Mouse (Mus musculus): ENCODE measurements around the gene Abca1. TPM values are rescaled to one million over a fixed set of nuclear protein-coding genes. Genes with fewer than 3 reads are reported as not detected.

The Abca1 gene
- total RNA-seq (2021), result 100 to 1,000 TPM; 148 to 154 TPM
- long read RNA-seq, experiment 1, partial matches to known transcripts, result 1 of 15 reads
- long read RNA-seq, experiment 1, other reads (novel, unspliced or antisense), result 14 of 15 reads
- long read RNA-seq, experiment 2, partial matches to known transcripts, result 2 of 6 reads
- long read RNA-seq, experiment 2, other reads (novel, unspliced or antisense), result 4 of 6 reads

- DNase-seq, result peak; percentile 94 to 98
Observed at GRCm38 (mm10) chr4:53159767-53160166, at the start of gene Abca1. TSS of gene Abca1 (minus strand) at chr4:53159895.

DNA sequence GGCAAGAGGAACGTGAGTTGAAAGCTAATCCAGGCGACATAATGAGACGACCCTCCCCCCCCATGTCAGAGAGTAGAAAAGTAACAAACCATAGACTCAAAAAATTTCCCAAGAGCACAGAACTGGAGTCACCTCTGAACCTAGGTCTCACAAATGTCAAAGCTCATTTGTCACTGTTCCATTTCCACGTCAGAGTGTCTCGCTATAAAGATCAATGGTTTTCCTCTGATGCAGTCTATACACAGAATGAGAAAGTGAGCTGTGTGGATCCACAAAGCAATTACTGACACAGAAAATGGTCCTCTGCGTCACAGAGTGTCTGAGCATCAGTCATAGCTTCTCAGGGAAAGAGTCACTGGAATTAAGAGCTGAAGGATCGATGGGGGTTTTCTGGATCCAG lies 44.8 kb upstream of the Abca1 start:
- no peak for DNase-seq

GRCm38 (mm10) chr4:53203595-53204400 lies 44.1 kb upstream of the Abca1 start:
- peak in 1 of 2 experiments; percentile 31 for DNase-seq

- DNase-seq, result no peak
Observed at GRCm38 (mm10) chr4:53200276-53200675, 40.6 kb upstream of the Abca1 start.

- DNase-seq, result peak in 1 of 2 experiments; percentile 29
Observed at GRCm38 (mm10) chr4:53197842-53198241, 38.1 kb upstream of the Abca1 start.

GRCm38 (mm10) chr4:53196058-53196771 lies 36.5 kb upstream of the Abca1 start:
- peak; percentile 91 to 92 for DNase-seq

GRCm38 (mm10) chr4:53187071-53187470 lies 27.4 kb upstream of the Abca1 start:
- DNase-seq, result peak; percentile 51 to 60

DNA sequence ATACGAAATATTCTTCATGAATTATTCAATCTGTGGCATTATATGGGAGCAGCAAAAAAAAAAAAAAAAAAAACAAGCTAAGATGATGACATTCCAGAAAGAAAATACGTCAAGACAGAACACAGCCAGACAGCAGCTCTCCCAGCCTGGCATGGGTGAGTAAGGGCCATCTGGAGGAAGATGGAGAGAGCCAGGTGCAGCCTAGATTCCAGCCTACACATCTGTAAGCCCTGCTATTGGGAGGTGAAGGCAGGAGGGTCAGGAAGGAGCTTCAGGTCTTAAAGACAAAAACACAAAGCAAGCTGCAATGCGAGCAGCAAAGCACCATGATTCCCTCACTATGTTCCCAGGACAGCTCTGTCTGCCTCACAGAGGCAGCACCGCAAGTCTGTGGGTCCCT lies 26.9 kb upstream of the Abca1 start:
- no peak for DNase-seq

- no peak for DNase-seq
Observed at GRCm38 (mm10) chr4:53186141-53186540, 26.4 kb upstream of the Abca1 start.

DNA sequence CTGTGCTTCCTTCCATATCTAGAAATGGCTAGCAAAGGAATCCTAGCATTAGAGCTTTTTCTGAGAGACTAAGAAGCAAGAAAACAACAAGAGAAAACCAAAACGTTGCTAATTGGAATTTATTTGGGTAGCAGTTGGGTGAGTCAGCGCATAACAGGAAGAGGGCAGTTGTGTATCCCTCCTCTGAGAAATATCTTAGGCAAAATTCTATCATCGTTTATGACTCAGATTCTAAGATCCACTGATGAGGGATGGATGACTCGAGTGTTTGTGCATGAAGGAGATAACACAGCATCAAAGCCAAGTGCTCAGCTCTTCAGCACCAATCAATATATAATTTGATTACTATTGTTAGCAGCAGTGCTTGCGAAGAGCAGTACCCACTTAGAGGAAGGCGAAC lies 21.8 kb upstream of the Abca1 start:
- DNase-seq, result no peak

DNA sequence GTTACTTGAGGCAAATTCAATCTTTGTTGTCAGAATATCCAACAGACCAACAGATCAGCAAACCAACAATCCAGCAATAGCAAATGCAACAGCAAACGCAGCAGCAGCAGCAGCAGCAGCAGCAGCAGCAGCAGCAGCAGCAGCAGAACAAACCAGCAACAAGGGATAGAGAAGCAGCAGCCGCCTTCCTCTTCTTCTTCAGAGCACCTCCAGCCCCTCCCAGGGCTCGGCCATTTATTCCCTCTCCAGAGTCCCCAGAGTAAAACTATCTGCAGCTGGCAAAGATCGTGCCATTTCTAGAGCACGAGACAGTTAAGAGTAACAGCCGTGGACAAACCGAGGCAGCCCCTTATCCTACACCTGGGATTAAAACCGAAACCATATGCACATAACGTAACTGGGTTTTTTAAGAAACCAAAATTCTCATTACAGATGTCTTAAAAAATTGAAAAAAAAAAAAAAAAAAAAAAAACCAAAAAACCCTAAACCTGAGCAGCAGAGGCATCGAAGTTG lies 19.7 kb upstream of the Abca1 start:
- DNase-seq, result no peak

GRCm38 (mm10) chr4:53178489-53178888 lies 18.8 kb upstream of the Abca1 start:
- no peak for DNase-seq

DNA sequence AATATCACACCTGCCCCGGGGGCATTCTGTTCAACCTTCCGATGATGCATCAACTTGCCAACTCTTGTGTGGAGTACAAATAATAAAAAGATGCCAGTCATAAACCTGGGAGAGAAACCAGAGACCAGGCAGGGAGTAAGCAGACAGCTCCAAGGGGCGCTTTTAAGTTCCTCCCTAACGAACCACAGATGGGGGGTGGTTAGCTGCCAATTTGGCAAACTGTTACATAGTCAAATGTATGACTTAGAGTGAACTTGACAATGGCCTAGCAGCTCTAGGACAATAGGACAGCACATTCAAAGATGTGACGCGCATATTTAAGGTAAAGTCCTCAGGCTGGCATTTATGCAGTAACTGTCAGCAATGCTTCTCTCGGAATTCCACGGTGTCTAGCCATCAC lies 18.0 kb upstream of the Abca1 start:
- DNase-seq, result no peak

GRCm38 (mm10) chr4:53174906-53175305 lies 15.2 kb upstream of the Abca1 start:
- peak in 1 of 2 experiments; percentile 32 for DNase-seq

DNA sequence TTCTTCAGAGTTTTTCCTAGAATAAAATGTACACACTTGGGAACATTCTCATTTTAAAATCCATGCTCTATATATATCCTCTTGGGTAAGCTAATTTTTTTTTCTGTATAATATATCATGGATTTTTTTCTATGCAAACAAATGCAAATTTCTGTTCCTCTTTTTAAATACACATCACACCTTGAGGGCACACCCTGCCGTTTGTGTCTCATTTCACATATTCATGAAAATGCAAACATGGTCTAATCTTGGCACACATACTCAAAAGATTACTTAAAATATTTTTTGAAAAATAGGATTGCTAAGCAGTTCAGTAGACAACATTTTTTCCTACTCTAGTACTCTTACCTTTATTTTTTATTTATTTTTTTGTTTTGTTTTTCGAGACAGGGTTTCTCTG lies 10.7 kb upstream of the Abca1 start:
- DNase-seq, result no peak

DNA sequence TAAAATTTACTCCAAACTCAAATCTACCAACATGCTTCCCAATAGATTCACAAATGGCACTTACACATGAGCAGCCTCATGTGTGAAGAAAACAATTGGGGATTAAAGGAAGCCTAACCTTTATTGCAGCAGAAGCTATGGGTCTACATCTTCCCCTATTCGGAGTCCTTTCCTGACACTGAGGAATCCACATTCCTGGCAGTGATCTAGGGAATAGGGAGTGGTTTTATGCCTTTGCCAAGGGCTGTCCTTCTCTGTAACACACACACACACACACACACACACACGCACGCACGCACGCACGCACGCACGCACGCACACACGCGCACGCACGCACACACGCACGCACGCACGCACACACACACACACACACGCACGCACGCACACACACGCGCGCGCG lies 5.5 kb upstream of the Abca1 start:
- no peak for DNase-seq

DNA sequence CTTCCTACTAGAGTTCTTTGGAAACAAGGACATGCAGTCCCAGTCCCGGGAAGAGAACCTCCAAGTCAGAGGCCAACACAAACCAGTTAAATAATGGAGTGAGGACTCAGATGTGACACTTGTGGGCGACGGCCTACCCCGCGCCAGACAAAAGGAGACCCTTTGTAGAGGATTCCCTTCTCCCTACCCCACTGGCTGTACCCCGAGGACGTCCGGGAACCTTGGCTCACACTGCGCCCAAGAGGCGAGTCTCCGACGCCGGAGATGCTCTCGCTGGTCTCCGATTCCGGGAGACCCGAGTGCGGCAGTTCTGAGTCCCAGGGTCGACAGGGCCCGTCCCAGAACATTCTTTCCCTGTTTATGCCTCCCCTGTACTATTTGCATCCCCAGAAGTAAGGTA lies 519 bp downstream of the Abca1 start:
- DNase-seq, result peak; percentile 24 to 55

- DNase-seq, result peak; percentile 93 to 98
Observed at GRCm38 (mm10) chr4:53158634-53159033, 1.1 kb downstream of the Abca1 start.

DNA sequence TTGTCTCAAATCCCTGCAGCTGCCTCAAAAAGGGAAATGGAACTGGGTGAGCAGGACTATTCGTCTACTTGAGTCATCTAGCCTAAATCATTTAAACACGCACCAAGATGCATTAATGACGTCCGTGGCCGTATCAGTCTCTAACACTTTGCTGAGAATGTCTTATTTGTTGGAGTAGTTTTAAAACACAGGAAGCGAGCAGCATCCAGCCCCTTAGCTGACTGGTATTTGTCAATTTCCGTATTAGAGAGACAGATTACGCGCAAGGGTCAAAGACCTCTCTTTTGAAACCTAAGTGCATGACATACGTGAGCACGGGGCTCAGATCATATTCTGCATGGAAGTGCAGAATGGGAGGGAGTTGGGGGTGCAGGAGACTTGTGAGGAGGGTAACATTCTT lies 4.2 kb downstream of the Abca1 start:
- no peak for DNase-seq

GRCm38 (mm10) chr4:53153711-53154110 lies 6.0 kb downstream of the Abca1 start:
- DNase-seq, result no peak

DNA sequence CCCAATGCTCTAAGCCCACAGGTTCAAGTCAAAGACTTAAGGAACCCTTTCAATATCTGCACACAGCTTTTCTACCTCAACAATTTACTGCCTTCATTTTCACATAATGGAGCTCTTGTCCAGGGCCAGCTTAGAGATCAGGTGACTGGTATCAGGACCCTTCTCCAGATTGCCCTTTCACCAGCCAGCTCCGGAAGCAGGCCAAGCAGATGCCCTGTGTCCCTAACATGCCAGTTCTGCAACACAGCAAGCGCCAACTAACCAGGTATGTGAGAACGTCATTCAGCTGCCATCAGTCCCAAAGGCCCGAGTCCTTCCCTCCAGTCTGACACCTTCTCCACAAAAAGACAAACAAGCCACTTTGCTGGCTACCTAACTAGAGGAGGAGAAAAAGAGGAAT lies 6.6 kb downstream of the Abca1 start:
- DNase-seq, result no peak

DNA sequence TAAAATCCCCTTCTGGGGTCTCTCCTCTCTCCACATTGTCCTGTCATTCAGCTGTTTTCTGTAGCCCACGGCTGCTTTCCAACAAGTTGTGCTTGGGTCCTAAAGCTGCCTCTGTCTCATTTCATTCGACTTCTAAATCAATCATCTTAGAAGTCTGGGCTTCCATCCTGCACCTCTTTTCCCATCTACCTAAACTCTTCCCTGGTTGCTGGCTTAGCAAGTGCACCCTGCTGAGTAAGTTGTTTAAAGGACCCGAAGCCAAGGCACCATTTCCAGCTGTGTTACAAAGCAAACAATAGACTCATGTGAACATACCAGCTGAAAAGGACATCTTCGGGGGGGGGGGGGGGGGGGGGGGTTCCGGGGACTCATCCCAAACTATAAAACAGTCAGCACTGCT lies 7.0 kb downstream of the Abca1 start:
- DNase-seq, result no peak

DNA sequence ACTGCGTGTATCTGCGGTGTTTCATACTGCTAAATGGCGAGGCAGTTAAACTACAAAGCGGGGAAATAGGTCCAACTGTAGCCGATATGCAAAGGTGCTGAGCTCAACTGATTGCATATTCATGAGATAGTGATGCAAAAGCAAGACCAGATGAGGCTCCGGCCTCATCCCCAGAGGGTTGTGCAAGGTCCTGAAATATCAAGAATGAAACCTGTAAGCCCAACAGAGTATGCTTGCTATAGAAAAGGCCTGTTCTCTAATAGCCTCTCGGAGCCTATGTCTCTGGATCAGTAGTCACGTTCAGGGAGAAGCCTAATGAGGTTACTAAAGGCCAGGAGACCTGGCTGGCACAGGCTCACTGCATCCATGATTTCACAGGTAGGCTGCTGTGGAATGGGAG lies 9.2 kb downstream of the Abca1 start:
- DNase-seq, result no peak

Data from adrenal gland, postnatal 36 days (tissue).